Mouse (Mus musculus) myocyte (in vitro differentiated cells): ENCODE results near the gene Abhd2.

Source experiments
- MYOG ChIP-seq, 3 experiments: IDR thresholded peaks; one replicate each; pipeline ENCODE4 v1.6.1; 2011; ENCODE audit warnings: control low read depth in 2 of 3, low read depth in 2 of 3, mild to moderate bottlenecking in 2 of 3; ENCODE audit not compliant: insufficient read length in 2 of 3, control insufficient read depth in 1 of 3, insufficient read depth in 1 of 3
- POLR2AphosphoS2 ChIP-seq: IDR thresholded peaks from one replicate; pipeline ENCODE4 v1.6.1; 2011; ENCODE audit warnings: low read depth, control low read depth; ENCODE audit not compliant: insufficient read length
- USF1 ChIP-seq: IDR thresholded peaks from one replicate; pipeline ENCODE4 v1.6.1; 2011; ENCODE audit warnings: low read depth, mild to moderate bottlenecking, control low read depth, moderate library complexity

GRCm38 (mm10) chr7:79226834-79227486 is 46.0 kb upstream of the Abhd2 start:
- TF ChIP-seq USF1 (no peak), POLR2AphosphoS2 (no peak), MYOG (IDR thresholded peaks at IDR 0.05; ENCODE audit: control insufficient read depth in 1 of 3, insufficient read depth in 1 of 3, insufficient read length in 2 of 3, low read depth in 2 of 3) (no peak)
